Mouse (Mus musculus): Measurements from ENCODE around the gene Brinp2. TPM values are rescaled to one million over a fixed set of nuclear protein-coding genes. Genes with fewer than 3 reads are reported as not detected.
A peak's percentile ranks its signal among the peaks of the same experiment; 100 is the strongest.

The Brinp2 gene
- total RNA-seq, 2 experiments from 2014 or later: 0.18 to 0.22 TPM

- no peak for DNase-seq
Observed at GRCm38 (mm10) chr1:158295270-158295669, 60.9 kb downstream of the Brinp2 start.

GRCm38 (mm10) chr1:158285198-158285597, 70.9 kb downstream of the Brinp2 start:
- DNase-seq: no peak

DNA sequence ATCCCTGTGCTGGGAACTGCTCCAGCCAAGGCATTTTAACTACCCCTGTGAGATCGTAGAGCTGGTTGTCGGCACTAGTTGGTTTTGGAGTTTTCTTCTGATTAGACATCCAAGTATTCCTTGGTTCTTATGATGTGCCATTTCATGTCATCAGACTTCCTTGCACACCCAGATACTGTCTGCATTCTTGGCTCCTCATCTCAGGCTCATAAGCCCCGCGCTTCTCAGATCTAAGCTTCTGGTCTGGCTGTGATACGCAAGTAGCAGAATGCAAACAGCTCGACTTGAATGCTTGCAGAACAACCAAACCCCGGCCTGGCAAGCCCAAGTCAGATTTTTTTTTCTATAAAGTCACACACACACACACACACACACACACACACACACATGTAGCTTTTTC, 72.3 kb downstream of the Brinp2 start:
- DNase-seq: no peak

DNA sequence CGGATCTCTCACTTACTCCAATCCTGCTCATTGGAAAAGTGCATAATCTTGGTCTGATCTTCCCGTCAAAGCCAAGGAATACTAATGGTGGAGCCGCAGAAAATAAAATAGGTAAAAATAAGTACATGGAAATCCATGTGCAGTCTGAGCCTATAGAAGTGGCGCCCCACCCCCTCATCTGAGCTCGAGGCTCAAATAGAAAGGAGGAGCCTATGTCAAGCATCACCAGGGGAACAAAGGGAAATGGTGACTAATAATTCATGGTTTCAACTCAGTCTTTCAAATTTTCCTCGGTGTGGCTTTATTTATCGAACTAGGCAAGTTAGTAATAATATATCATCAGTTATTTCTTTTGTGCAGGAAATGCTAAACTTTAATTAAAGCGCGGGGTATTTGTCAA, 84.1 kb downstream of the Brinp2 start:
- DNase-seq: no peak

DNA sequence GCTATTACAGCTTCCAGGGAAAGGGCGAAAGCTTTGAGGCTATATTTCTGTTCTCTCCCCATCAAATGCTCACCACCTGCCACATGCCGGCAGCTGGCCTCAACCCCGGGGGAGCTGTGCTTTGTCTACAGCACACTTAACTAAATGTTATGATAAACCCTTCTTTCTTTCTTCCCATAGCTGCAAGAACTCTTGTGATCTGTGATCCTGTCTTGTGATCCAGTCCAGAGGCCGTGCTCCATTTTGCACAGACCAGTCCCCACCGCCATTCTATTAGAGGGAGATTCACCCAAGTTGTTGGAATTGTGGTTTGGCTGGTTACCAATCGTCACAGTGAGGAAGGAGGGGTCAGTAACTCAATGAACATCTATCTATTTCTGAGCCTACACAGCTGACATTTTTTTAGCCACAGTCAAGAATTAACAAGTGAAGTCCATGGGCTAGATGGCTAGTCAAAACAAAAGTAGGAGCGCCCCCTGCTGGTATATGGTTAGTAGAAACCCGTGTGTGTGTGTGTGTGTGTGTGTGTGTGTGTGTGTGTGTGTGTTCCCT, 89.0 kb downstream of the Brinp2 start:
- DNase-seq: peak in 1 of 2 experiments; percentile 16

DNA sequence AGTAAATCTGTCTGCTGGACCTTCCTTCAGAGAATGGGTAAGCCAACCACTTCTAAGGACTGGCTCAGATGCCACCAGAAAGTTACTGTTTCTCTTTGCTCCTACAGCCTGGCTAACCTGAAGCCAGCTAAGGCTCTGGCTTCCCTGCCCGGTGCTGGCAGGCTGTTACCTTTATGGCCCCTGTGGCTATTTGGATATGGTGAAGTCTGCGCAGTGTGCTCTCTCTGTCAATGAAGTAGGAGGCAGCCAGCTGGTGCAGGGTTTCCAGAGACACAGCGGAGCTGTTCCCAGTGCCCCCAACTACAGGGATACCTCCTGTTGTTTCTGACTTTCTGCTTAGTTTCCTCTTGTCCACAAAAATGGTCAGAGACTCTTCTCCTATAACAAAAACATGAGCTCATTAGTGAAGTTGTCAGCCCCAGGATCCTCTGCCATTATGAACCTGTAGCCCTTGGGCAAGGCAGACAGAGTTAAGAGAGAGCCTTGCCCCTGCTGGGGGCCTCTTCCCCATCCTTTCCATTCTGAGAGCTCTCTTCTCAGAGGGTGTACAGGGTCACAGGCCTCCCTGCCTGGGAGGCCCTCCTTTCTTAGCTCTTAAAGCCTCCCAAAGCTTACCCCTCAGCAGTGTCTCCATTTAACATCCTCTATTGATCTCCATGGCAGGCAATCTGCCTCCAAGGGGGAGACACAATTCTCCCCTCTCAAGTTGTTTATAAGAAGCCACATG, 89.7 kb downstream of the Brinp2 start:
- no peak for DNase-seq

GRCm38 (mm10) chr1:158259516-158260235, 96.5 kb downstream of the Brinp2 start:
- no peak for DNase-seq

- no peak for DNase-seq
Observed at GRCm38 (mm10) chr1:158258685-158259292, 97.3 kb downstream of the Brinp2 start.

DNA sequence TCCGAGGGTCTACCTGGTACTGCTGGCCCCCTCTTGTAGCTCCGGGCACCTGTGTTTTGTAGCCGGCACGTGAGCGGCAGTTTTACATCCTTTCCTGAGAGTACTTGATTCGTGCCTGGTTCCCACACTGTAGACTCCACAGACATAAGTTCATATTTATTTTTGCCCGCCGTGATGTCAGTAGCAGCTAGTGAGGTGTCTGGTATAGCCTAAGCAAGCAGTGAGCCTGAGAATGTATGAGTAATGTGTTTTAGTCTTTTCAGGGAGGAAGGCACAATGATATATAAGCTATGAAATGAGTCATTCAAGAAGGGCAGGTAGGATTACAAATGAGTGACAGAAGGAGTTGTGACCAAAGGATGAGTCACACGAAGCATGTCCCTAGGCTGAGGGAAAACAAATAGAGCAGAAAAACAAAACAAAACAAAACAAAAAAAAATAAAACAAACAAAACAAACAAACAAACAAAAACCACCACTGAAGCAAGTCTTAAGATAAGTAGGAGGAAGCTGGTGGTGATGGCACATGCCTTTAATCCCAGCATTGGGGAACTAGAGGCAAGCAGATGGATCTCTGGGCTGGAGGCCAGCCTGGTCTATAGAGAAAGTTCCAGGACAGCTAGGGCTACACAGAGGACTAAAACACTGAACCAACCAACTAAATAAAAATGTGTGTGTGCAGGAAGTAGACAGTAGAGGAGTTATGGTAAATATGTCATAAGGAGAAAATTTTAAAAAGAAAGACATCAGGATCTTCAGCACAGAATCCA, 100.0 kb downstream of the Brinp2 start:
- DNase-seq: no peak

GRCm38 (mm10) chr1:158252682-158253222, 103.4 kb downstream of the Brinp2 start:
- DNase-seq: no peak

GRCm38 (mm10) chr1:158248266-158248665, 107.9 kb downstream of the Brinp2 start:
- DNase-seq: peak in 1 of 2 experiments; percentile 4

GRCm38 (mm10) chr1:158246476-158247153, 109.5 kb downstream of the Brinp2 start:
- no peak for DNase-seq

DNA sequence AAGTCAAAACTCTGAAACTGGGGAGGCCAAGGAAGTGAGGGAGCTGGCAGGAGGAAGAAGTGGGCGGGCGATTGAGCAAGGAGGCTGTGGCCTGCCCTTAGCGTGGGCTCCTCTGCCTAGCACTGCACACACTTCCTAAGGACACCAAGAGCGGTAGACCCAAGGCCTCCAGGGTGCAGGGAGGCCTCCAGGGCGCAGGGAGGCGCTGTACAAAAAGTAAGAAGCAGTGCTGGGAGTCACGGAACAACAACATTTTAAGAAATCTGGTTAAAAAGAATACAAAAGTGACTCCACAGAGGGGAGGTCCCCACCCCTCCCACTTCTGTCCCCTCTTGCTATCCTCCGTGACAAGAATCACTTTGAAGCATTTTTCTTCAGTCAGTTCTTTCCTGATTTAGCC, 110.6 kb downstream of the Brinp2 start:
- no peak for DNase-seq

DNA sequence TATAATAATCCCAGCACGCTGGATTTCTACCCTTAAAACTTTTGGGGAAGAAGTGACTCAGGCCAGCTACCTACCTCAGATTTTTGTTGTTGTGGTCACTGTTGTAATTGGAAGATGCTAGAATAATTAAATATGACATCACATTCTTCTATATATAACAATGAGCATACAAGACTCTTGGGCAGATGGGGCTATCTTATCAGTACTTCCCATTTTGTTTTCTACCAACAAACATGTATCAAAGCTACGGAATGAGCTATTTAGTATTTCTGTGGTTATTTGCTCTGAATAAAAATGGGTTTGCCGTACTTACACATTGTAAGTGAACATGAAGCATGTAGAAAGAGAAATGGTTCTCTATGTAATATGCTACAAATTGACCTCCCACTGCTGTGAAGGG, 112.1 kb downstream of the Brinp2 start:
- no peak for DNase-seq

- DNase-seq: no peak
Observed at GRCm38 (mm10) chr1:158241848-158242556, 114.1 kb downstream of the Brinp2 start.

DNA sequence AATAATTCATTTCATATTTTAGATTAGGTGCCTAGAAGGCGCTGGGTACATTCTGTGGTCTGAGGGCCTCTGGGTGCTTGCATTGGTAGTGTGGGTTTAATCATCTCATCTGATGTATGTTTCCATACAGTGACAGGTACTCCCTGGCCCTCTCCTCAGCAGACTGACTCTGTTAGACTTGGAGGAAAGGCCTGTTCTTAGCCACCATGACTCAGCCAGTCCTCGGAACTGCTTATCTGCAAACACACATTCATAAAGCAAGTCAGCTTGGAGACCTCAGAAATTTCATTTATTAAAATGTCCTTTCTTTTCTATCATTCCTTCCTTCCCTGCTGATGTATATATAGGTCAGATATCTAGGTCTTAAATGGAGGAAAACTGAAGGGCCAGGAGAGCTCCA, 116.3 kb downstream of the Brinp2 start:
- DNase-seq: no peak

DNA sequence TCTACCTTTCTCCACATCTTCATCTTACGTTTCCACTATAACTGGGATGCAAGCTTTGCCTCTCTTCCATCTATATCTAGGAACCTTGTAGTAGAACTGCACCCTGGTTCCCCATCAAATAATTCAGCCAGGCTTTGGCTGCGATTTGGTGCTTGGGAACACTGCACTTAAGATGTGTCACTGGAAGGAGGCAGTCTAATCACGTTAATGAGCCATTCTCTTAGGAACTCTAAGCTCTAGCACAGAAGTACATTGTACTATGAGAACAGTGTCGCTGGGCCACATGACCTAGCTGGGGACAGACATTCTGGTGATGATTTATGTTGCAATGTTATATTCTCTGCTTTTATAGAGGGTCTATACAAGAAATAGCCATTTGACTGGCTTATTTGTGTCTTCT, 117.4 kb downstream of the Brinp2 start:
- no peak for DNase-seq

DNA sequence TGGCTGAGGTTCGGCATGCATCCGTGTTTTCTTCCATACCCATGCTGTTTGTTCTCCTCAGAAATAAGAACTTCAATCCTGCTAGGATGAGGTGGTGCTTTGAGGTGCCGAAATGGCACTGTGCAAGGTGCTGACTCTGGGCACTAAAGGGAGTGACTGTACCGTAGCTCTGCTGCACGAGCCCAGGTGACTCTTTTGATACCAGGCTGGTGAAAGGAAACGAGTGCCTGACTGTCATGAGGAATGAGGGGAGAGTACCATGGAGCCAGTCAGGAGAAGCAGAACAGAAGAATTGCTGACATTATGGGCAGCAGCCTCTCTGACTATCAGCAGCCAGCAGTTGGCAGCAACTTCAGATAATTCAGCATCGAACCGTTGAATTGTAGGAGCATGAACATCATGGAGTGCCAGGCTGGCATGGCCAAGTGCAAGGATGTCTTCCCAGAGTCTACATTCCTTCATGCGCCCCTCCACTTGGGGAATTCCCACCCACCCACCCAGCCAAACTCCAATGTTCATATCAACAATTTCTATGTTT, 127.4 kb downstream of the Brinp2 start:
- DNase-seq: no peak

DNA sequence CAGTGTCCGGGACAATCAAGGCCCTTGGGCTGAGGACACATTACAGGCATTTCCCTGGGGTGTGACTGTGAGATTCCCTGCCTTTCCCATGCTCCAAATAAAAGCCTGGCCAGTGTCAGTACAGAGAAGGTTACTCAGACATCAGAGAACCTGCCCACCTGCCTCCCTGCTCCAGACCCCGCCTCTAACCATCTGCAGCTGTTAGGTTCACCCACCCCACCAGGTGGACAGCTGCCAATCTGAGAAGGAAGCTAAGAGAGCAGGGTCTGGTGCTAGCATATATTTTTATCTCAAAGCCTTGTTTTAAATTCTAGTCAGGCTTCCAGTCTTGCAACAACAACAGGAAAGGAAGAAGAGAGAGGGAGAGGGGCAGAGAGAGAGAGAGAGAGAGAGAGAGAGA, 128.9 kb downstream of the Brinp2 start:
- no peak for DNase-seq

DNA sequence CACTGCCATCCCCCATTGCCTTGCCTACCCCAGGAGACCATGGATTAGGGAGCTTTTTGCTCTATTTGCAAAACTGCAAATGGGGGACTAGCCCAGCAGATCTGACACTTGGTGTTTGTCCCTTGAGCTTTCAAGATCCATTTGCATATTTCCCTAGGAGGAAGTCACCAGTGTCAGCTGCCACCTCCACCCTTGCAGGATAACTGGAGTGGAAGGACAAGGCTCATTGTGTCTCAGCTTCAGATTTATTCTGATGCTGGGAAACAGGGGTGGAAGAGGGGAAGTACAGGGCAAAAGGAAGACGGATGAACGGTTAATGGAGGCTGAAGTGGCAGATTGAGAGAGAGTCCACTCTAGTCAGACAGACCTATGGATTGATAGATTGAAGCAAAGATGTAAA, 129.4 kb downstream of the Brinp2 start:
- DNase-seq: no peak
